Mouse (Mus musculus) kidney, adult 2 months (tissue): ENCODE data around the gene Phf5a. TPM values are rescaled to one million over a fixed set of nuclear protein-coding genes. Genes with fewer than 3 reads are reported as not detected.
A peak's percentile ranks its signal among the peaks of the same experiment; 100 is the strongest.

Experiments used
- DNase-seq: peaks from one replicate; pipeline ENCODE4 v3.0.0; 2021
- H3K27ac ChIP-seq: fragments of 200-500 bp; 2 replicates; pipeline ENCODE4 v1.5.1; 2012; ENCODE audit warnings: low read depth, low read length, control low read depth, inconsistent platforms; ENCODE audit not compliant: insufficient read depth
- H3K27me3 ChIP-seq: fragments of 200-500 bp; replicated peaks from 2 replicates; pipeline ENCODE4 v1.6.1; 2012; ENCODE audit warnings: mild to moderate bottlenecking, moderate library complexity, low read length, inconsistent platforms; ENCODE audit not compliant: control insufficient read depth, insufficient read depth
- H3K36me3 ChIP-seq: fragments of 200-500 bp; 2 replicates; pipeline ENCODE4 v1.6.1; 2012; ENCODE audit warnings: mild to moderate bottlenecking, moderate library complexity, low read length, inconsistent platforms; ENCODE audit not compliant: control insufficient read depth, insufficient read depth
- H3K4me1 ChIP-seq: fragments of 200-500 bp; 2 replicates; pipeline ENCODE4 v1.6.1; 2011; ENCODE audit warnings: low read length; ENCODE audit not compliant: control insufficient read depth, insufficient read depth
- H3K4me3 ChIP-seq: fragments of 200-500 bp; 2 replicates; pipeline ENCODE4 v1.5.1; 2011; ENCODE audit warnings: mild to moderate bottlenecking, low read depth, low read length, control low read depth; ENCODE audit not compliant: insufficient read depth
- CTCF ChIP-seq: fragments of 200-500 bp; conservative IDR thresholded peaks from 2 replicates; pipeline ENCODE4 v1.5.1; 2011; ENCODE audit warnings: low read depth, mild to moderate bottlenecking, control low read depth, low read length, moderate library complexity, mixed read lengths; ENCODE audit not compliant: insufficient read depth, insufficient read length
- POLR2A ChIP-seq: fragments of 200-500 bp; IDR thresholded peaks from one replicate; pipeline ENCODE4 v1.6.1; 2011; ENCODE audit warnings: low read depth, low read length, control low read depth
- WGBS: fragments of 180-500 bp; shearing (Covaris S2); methylation state at CpG from one replicate; pipeline ENCODE4 v1.1.7; 2018; 5-methylcytosine and 5-hydroxymethylcytosine counted together
- polyA plus RNA-seq: library from polyadenylated mRNA; depleted of rRNA; stranded (reverse); fragments of >200 nt; gene quantifications from 2 replicates; pipeline ENCODE4 v1.2.3, GENCODE M21; 2012

The Phf5a gene
- polyA plus RNA-seq, 1 experiment: 47.4 TPM

GRCm38 (mm10) chr15:81896407-81896806, 24.7 kb upstream of the Phf5a start:
- Histone ChIP-seq H3K27me3 (no peaks in the 10 kb centered on the region), H3K36me3 (peaks cover 10% of the 10 kb centered on the region), H3K4me1 (peaks cover 16% of the 10 kb centered on the region; the same call in 1 of the 2 replicates), H3K27ac (no peak overlapping the region), H3K4me3 (no peak overlapping the region)
- WGBS: 74% methylated on average over 2 of the region's 2 CpGs
- no peak for DNase-seq
- no peak for TF ChIP-seq CTCF
- TF ChIP-seq POLR2A: no peak

GRCm38 (mm10) chr15:81894002-81894401, 22.3 kb upstream of the Phf5a start:
- no peak for TF ChIP-seq CTCF
- no peak for TF ChIP-seq POLR2A
- peaks cover 7% of the 10 kb centered on the region for H3K36me3 ChIP-seq
- H3K27ac ChIP-seq: no peak overlapping the region
- WGBS: 55% methylated on average over 1 of the region's 1 CpGs
- no peak overlapping the region for H3K4me3 ChIP-seq
- H3K4me1 ChIP-seq: peaks cover 16% of the 10 kb centered on the region; the same call in 1 of the 2 replicates
- no peaks in the 10 kb centered on the region for H3K27me3 ChIP-seq
- peak; percentile 84 for DNase-seq

- DNase-seq: peak; percentile 42
- Histone ChIP-seq H3K4me1 (peaks cover 11% of the 10 kb centered on the region; the same call in 1 of the 2 replicates), H3K27me3 (no peaks in the 10 kb centered on the region), H3K4me3 (no peak overlapping the region), H3K27ac (no peak overlapping the region), H3K36me3 (peaks cover 7% of the 10 kb centered on the region)
- 73% methylated on average over 8 of the region's 8 CpGs for WGBS
- TF ChIP-seq POLR2A (no peak), CTCF (no peak)
Observed at GRCm38 (mm10) chr15:81891822-81892580, 20.3 kb upstream of the Phf5a start.

GRCm38 (mm10) chr15:81891140-81891802, 19.6 kb upstream of the Phf5a start:
- Histone ChIP-seq H3K4me1 (peaks cover 14% of the 10 kb centered on the region; the same call in 1 of the 2 replicates), H3K27me3 (no peaks in the 10 kb centered on the region), H3K27ac (no peak overlapping the region), H3K36me3 (peaks cover 7% of the 10 kb centered on the region), H3K4me3 (no peak overlapping the region)
- TF ChIP-seq CTCF (no peak), POLR2A (no peak)
- DNase-seq: no peak
- 85% methylated on average over 7 of the region's 7 CpGs for WGBS

GRCm38 (mm10) chr15:81889175-81889574, 17.5 kb upstream of the Phf5a start:
- no peak for DNase-seq
- H3K27ac ChIP-seq: no peak overlapping the region
- WGBS: 63% methylated on average over 7 of the region's 7 CpGs
- H3K27me3 ChIP-seq: no peaks in the 10 kb centered on the region
- H3K4me1 ChIP-seq: peaks cover 25% of the 10 kb centered on the region; the same call in 1 of the 2 replicates
- no peak overlapping the region for H3K4me3 ChIP-seq
- no peaks in the 10 kb centered on the region; the same call in none of the 2 replicates for H3K36me3 ChIP-seq
- no peak for TF ChIP-seq POLR2A
- no peak for TF ChIP-seq CTCF

- Histone ChIP-seq H3K27me3 (no peaks in the 10 kb centered on the region), H3K4me3 (no peak overlapping the region), H3K36me3 (no peaks in the 10 kb centered on the region; the same call in none of the 2 replicates), H3K4me1 (peaks cover 32% of the 10 kb centered on the region; the same call in 1 of the 2 replicates), H3K27ac (peak overlapping the region; percentile 10; the same call in 1 of the 2 replicates)
- peak; percentile 57 for DNase-seq
- TF ChIP-seq CTCF (no peak), POLR2A (no peak)
- WGBS: 64% methylated on average over 6 of the region's 6 CpGs
Observed at GRCm38 (mm10) chr15:81886795-81887550, 15.3 kb upstream of the Phf5a start.
